Mouse (Mus musculus) brain, embryonic 14.5 days (tissue): ENCODE data around the gene Papolg.

Source experiments
- CTCF ChIP-seq: fragments of 200-500 bp; IDR thresholded peaks from 2 replicates; pipeline ENCODE4 v1.5.1; 2012; ENCODE audit warnings: inconsistent platforms, mild to moderate bottlenecking, moderate library complexity, borderline replicate concordance; ENCODE audit not compliant: insufficient read depth, insufficient read length; ENCODE audit errors: extremely low read depth
- POLR2A ChIP-seq: fragments of 200-500 bp; IDR thresholded peaks from 2 replicates; pipeline ENCODE4 v1.6.1; 2012; ENCODE audit warnings: mild to moderate bottlenecking, inconsistent platforms, borderline replicate concordance; ENCODE audit not compliant: poor library complexity, insufficient read depth, insufficient read length, severe bottlenecking; ENCODE audit errors: extremely low read depth

DNA sequence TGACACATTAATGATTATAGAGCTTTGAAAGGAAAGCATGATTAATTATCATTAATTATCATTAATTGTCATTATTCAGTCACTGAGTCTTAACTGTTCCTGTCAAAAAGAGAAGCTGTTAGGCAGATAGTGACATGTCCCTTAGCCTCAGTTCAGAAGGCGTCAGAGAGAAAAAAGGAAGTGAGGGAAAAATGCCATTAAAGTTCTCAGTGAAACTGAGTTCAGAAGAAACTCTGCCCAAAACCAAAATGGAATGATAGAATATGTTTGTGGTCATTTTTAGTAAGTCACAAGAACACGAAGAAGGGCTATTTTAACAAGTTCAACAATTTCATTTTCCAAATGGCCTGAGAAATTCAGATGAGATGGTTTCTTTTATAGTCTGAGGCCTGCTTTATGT lies 74.1 kb downstream of the Papolg start:
- no peak for TF ChIP-seq POLR2A
- no peak for TF ChIP-seq CTCF
